14 mouse cellular contexts compared by ENCODE assay signal in genomic region chr7:57419392-57419791, GRCm38 (mm10). TPM values are rescaled to one million over a fixed set of nuclear protein-coding genes. Genes with fewer than 3 reads are reported as not detected.
DNase-seq lines count a peak whose midpoint lies in the region; ATAC-seq and TF ChIP-seq lines count a peak whose summit lies in the region.
"Had no signal": no experiment of that assay in that cellular context is flagged by ENCODE, and none has a peak within 500 bp of the region (broad histone marks: within the 10 kb centered on the region; RNA-seq: fewer than 3 reads in every experiment).

Gene Gabrb3, plus strand, starts transcription at chr7:57419692.

- H3K9ac ChIP-seq in forebrain, embryonic 15.5 days (replicated peaks), result no peak within 1 kb of the TSS
- no peak within 1 kb of the TSS for H3K9ac ChIP-seq in midbrain, postnatal 0 days (replicated peaks; ENCODE audit: low read length, poor library complexity, severe bottlenecking)

- H3K4me1 ChIP-seq in forebrain, embryonic 15.5 days, result no peaks in the 10 kb centered on the region
- H3K4me1 ChIP-seq in midbrain, postnatal 0 days (ENCODE audit: insufficient read depth, low read length), result no peaks in the 10 kb centered on the region

- no peak for TF ChIP-seq CTCF in midbrain, postnatal 0 days (IDR thresholded peaks at IDR 0.05)

- no peak for ATAC-seq in frontal cortex, adult (ENCODE audit: low TSS enrichment)
- no peak for ATAC-seq in forebrain, embryonic 15.5 days (replicated peaks)
- ATAC-seq in midbrain, postnatal 0 days (ENCODE audit: low FRiP score), result no peak
- ATAC-seq: inflammation-experienced regulatory T-cells, adult 6 months; Patski had no signal

- no peak for DNase-seq in frontal cortex, adult 2 months (ENCODE audit: extremely low spot score in 1 of 2, low spot score in 1 of 2)
- DNase-seq in layer of hippocampus, postnatal 14 days (ENCODE audit: low spot score in 2 of 2), result no peak
- DNase-seq in midbrain, postnatal 0 days (ENCODE audit: low spot score), result no peak
- no peak for DNase-seq in gastrocnemius, adult 18-20 months (ENCODE audit: low spot score)
- DNase-seq in spleen, postnatal 14 days (ENCODE audit: low spot score in 2 of 2), result no peak
- no peak for DNase-seq in cerebellum, adult 9-11 months
- DNase-seq: kidney, postnatal 4 days; thymus, postnatal 25 days had no signal

- H3K4me3 ChIP-seq in forebrain, embryonic 15.5 days, result no peak within 1 kb of the TSS
- H3K4me3 ChIP-seq in midbrain, postnatal 0 days (ENCODE audit: low read depth, low read length), result no peak within 1 kb of the TSS

- H3K4me2 ChIP-seq in forebrain, embryonic 15.5 days (replicated peaks), result no peak within 1 kb of the TSS
- H3K4me2 ChIP-seq in midbrain, postnatal 0 days (ENCODE audit: low read depth, low read length, poor library complexity, severe bottlenecking), result no peak within 1 kb of the TSS

- 84% methylated on average over 2 of the region's 2 CpGs for WGBS in forebrain, embryonic 15.5 days
- WGBS in midbrain, postnatal 0 days, result 62% methylated on average over 2 of the region's 2 CpGs

- H3K36me3 ChIP-seq in forebrain, embryonic 15.5 days, result no peaks in the 10 kb centered on the region
- H3K36me3 ChIP-seq in midbrain, postnatal 0 days (ENCODE audit: insufficient read depth, low read length), result peaks cover 3% of the 10 kb centered on the region; the same call in 1 of the 2 replicates

- H3K27ac ChIP-seq in forebrain, embryonic 15.5 days (replicated peaks), result no peak within 1 kb of the TSS
- no peak within 1 kb of the TSS for H3K27ac ChIP-seq in midbrain, postnatal 0 days (ENCODE audit: low read depth, low read length)

- no peaks in the 10 kb centered on the region for H3K27me3 ChIP-seq in forebrain, embryonic 15.5 days
- H3K27me3 ChIP-seq in midbrain, postnatal 0 days (ENCODE audit: insufficient read depth, low read length), result no peaks in the 10 kb centered on the region
- H3K27me3 ChIP-seq: Patski had no signal

- no peaks in the 10 kb centered on the region for H3K9me3 ChIP-seq in forebrain, embryonic 15.5 days
- H3K9me3 ChIP-seq in midbrain, postnatal 0 days (ENCODE audit: low read length), result no peaks in the 10 kb centered on the region

RNA-seq across cellular contexts. Expression of gene Gabrb3, which starts in this region (rescaled TPM):
- 106 TPM in 2 replicates for polyA plus RNA-seq in frontal cortex, adult 2 months (2012; rRNA removed)
- 34.2 and 34.9 TPM in 2 replicates for polyA plus RNA-seq in forebrain, embryonic 15.5 days (2015; fragmentation: Nextera tagmentation; extraction: Ambion mirVana)
- total RNA-seq in layer of hippocampus, postnatal 14 days (2021), result 100 to 1,000 TPM; 254 to 269 TPM
- total RNA-seq in midbrain, postnatal 0 days (2014; rRNA removed), result 159 and 191 TPM in 2 replicates
- 47.8 and 58.0 TPM in 2 replicates for polyA plus RNA-seq in midbrain, postnatal 0 days (2015; fragmentation: Nextera tagmentation; extraction: Ambion mirVana)
- not detected for total RNA-seq in gastrocnemius, adult 18-20 months (2021)
- total RNA-seq: megakaryocyte, adult 5-6 weeks had no signal
- polyA plus RNA-seq: inflammation-experienced regulatory T-cells, adult 6 months; liver, embryonic 16.5 days had no signal

Comparison
In these comparisons a context has a peak if more than half of its experiments do, and no peak if none do; other contexts are left out.
1. RNA of gene Gabrb3 (total RNA-seq): 254 to 269 TPM in layer of hippocampus, postnatal 14 days and 159 to 191 TPM in midbrain, postnatal 0 days; not detected in gastrocnemius, adult 18-20 months; every median in the first group is over 100 times any median in the second.